Mouse (Mus musculus): ENCODE data around the gene Sycp2l. TPM values are rescaled to one million over a fixed set of nuclear protein-coding genes. Genes with fewer than 3 reads are reported as not detected.

Sycp2l gene
- polyA plus RNA-seq, 1 experiment from 2014 or later = not detected

DNA sequence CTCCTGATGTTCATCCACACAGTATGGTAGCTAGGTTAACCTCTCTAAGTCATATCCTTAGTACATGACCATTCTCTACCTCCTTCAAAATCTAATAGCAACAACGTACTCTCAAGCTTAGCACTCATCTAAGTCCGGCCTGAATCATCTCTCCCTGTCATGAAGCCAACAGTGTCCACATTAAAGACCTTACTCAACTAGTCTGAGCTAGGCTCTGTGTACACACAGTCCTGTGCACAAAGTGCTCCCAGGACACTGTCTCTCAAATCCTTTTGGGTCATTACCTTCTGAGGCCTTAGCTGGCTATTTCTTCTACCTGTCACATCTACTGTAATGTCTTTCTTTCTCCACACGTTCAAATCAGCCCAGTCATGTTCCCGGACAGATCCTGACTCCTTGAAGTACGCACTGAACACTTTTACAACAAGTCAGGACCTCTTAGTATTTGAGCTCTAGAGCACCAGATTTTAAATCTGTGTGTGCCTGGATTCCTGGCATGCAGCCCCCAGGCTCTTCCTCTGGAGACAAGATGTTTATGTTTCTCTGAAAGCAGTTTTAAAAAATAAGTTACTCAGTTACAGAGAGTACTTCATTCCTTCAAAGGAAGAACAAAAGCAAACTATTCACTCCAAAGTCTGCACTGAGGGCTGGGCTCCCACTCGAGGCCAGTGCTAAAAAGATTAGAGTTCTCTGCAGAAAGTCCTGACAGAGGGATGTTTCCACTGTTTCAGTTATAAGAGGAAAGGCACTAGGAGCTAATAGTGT lies 98.6 kb downstream of the Sycp2l start:
- H3K36me3 ChIP-seq (replicated peaks) = no peaks in the 10 kb centered on the region
- no peak overlapping the region for H3K9ac ChIP-seq
- no peak for ATAC-seq (replicated peaks)
- H3K27me3 ChIP-seq (replicated peaks) = no peaks in the 10 kb centered on the region
- H3K4me3 ChIP-seq = no peak overlapping the region
- no peaks in the 10 kb centered on the region for H3K9me3 ChIP-seq
- no peak overlapping the region for H3K27ac ChIP-seq
- H3K4me1 ChIP-seq = peaks cover 12% of the 10 kb centered on the region; the same call in 1 of the 2 replicates
- WGBS = 79% methylated on average over 6 of the region's 6 CpGs
- H3K4me2 ChIP-seq = no peak overlapping the region

- H3K4me3 ChIP-seq = no peak overlapping the region
- no peaks in the 10 kb centered on the region for H3K36me3 ChIP-seq (replicated peaks)
- no peaks in the 10 kb centered on the region for H3K27me3 ChIP-seq (replicated peaks)
- H3K9ac ChIP-seq = no peak overlapping the region
- no peak overlapping the region for H3K27ac ChIP-seq
- peaks cover 20% of the 10 kb centered on the region for H3K4me1 ChIP-seq
- H3K9me3 ChIP-seq = no peaks in the 10 kb centered on the region
- H3K4me2 ChIP-seq = no peak overlapping the region
- no peak for ATAC-seq (replicated peaks)
- WGBS = 85% methylated on average over 6 of the region's 6 CpGs
Measured at GRCm38 (mm10) chr13:41215669-41216068, 101.6 kb downstream of the Sycp2l start.

DNA sequence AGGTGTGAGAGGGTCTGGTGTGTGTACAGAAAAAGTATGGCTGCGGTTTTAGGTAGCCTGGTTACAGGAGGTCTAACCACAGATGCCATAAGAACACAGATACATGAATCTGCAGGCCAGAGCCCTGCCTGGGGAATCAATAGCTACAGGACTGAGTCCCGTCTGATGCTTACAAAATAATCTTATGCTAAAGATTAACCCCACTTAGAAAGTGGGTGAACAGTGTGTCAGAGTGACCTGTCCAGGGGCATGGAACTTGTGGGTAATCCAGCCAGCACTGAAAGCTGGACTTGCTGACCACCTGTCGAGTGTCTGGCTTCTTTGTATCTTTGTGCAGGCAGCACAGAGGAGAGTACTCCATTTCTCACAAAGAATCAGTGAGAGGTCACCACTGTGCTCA lies 102.1 kb downstream of the Sycp2l start:
- Histone ChIP-seq H3K27ac (no peak overlapping the region), H3K27me3 (replicated peaks) (no peaks in the 10 kb centered on the region), H3K9me3 (no peaks in the 10 kb centered on the region), H3K36me3 (replicated peaks) (no peaks in the 10 kb centered on the region), H3K4me2 (no peak overlapping the region), H3K4me1 (peaks cover 20% of the 10 kb centered on the region), H3K4me3 (no peak overlapping the region), H3K9ac (no peak overlapping the region)
- no peak for ATAC-seq (replicated peaks)
- 69% methylated on average over 3 of the region's 3 CpGs for WGBS

DNA sequence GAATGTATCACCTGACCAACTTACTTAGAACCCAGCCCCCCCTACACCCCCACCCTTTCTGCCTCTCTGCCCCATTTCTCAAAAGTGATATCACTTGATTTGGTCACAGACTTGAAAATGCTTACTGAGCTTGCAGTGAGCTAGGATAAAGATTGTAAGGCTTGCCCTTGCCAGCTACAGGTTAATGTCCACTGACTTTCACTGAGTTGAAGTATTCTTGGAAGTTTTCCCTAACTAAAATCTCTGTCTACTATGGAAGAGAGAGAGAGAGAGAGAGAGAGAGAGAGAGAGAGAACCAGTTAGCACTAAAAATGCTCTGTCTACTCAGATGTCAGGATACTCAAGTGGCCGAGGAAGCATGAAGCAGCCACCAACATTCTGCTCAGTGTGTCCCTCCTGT lies 104.9 kb downstream of the Sycp2l start:
- Histone ChIP-seq H3K9me3 (no peaks in the 10 kb centered on the region), H3K27ac (no peak overlapping the region), H3K27me3 (replicated peaks) (no peaks in the 10 kb centered on the region), H3K36me3 (replicated peaks) (no peaks in the 10 kb centered on the region), H3K4me3 (peak overlapping the region; percentile 65), H3K4me2 (peak overlapping the region; percentile 42), H3K9ac (no peak overlapping the region), H3K4me1 (peaks cover 12% of the 10 kb centered on the region)
- 29% methylated on average over 1 of the region's 1 CpGs for WGBS
- 0 out of 2 replicates have a peak, but pooled peaks have one; percentile 2 for ATAC-seq (replicated peaks)

GRCm38 (mm10) chr13:41219687-41220303 lies 105.7 kb downstream of the Sycp2l start:
- ATAC-seq (replicated peaks) = peak; percentile 83
- no peaks in the 10 kb centered on the region for H3K9me3 ChIP-seq
- peak overlapping the region; percentile 65 for H3K4me3 ChIP-seq
- H3K36me3 ChIP-seq (replicated peaks) = no peaks in the 10 kb centered on the region
- H3K9ac ChIP-seq = peak overlapping the region; percentile 68
- peak overlapping the region; percentile 79 for H3K27ac ChIP-seq
- H3K4me2 ChIP-seq = peak overlapping the region; percentile 42
- H3K27me3 ChIP-seq (replicated peaks) = no peaks in the 10 kb centered on the region
- H3K4me1 ChIP-seq = peaks cover 12% of the 10 kb centered on the region
- WGBS = under 1% methylated on average over 38 of the region's 39 CpGs

GRCm38 (mm10) chr13:41220304-41220834 lies 106.3 kb downstream of the Sycp2l start, which contains the start of gene Elovl2:
Gene Elovl2 (minus strand): TSS chr13:41220405.
- H3K27me3 ChIP-seq (replicated peaks) = no peaks in the 10 kb centered on the region
- no peaks in the 10 kb centered on the region for H3K36me3 ChIP-seq (replicated peaks)
- H3K9ac ChIP-seq = peak within 1 kb of the TSS; percentile 68
- no peaks in the 10 kb centered on the region for H3K9me3 ChIP-seq
- peaks cover 12% of the 10 kb centered on the region for H3K4me1 ChIP-seq
- ATAC-seq (replicated peaks) = peak; percentile 95
- peak within 1 kb of the TSS; percentile 79 for H3K27ac ChIP-seq
- H3K4me3 ChIP-seq = peak within 1 kb of the TSS; percentile 65
- peak within 1 kb of the TSS; percentile 42 for H3K4me2 ChIP-seq
- 1% methylated on average over 51 of the region's 77 CpGs for WGBS

Other genes starting within 250 kb of the Sycp2l start
- gene Pak1ip1, start 113.3 kb upstream of the Sycp2l start, polyA plus RNA-seq (2015; fragmentation: Nextera tagmentation; extraction: Ambion mirVana) = 56.2 and 61.4 TPM in 2 replicates
- 107 and 110 TPM in 2 replicates for gene Tmem14c, start 98.0 kb upstream of the Sycp2l start, polyA plus RNA-seq (2015; fragmentation: Nextera tagmentation; extraction: Ambion mirVana)
- 1.8 and 2.2 TPM in 2 replicates for gene Mak, start 34.6 kb upstream of the Sycp2l start, polyA plus RNA-seq (2015; fragmentation: Nextera tagmentation; extraction: Ambion mirVana)
- gene Gcm2, start 3.3 kb upstream of the Sycp2l start, polyA plus RNA-seq (2015; fragmentation: Nextera tagmentation; extraction: Ambion mirVana) = not detected in 2 replicates
- gene Elovl2, start 106.1 kb downstream of the Sycp2l start, polyA plus RNA-seq (2015; fragmentation: Nextera tagmentation; extraction: Ambion mirVana) = 40.0 and 43.4 TPM in 2 replicates
- 24.9 and 25.3 TPM in 2 replicates for gene Smim13, start 135.5 kb downstream of the Sycp2l start, polyA plus RNA-seq (2015; fragmentation: Nextera tagmentation; extraction: Ambion mirVana)
- not detected in 2 replicates for gene Gm17364, start 159.7 kb downstream of the Sycp2l start, polyA plus RNA-seq (2015; fragmentation: Nextera tagmentation; extraction: Ambion mirVana)